Mouse (Mus musculus) CH12.LX (cell line): Measurements from ENCODE around the gene Dcaf8.

Source experiments
- CTCF ChIP-seq, 2 experiments: IDR thresholded peaks in 1 of 2; conservative IDR thresholded peaks in 1 of 2; 2 replicates each; pipeline ENCODE4 v1.5.1; 2011 to 2012; ENCODE audit warnings: low read depth in 2 of 2, low read length in 2 of 2, improper control_type of control experiment in 1 of 2, inconsistent platforms in 1 of 2, mild to moderate bottlenecking in 1 of 2, moderate library complexity in 1 of 2
- E2F4 ChIP-seq: IDR thresholded peaks from 2 replicates; pipeline ENCODE4 v1.6.1; 2011; ENCODE audit warnings: low read depth, low read length, improper control_type of control experiment; ENCODE audit not compliant: insufficient replicate concordance
- IRF4 ChIP-seq: IDR thresholded peaks from 2 replicates; pipeline ENCODE4 v1.6.1; 2014; ENCODE audit warnings: low read depth, mild to moderate bottlenecking, inconsistent platforms, low read length, improper control_type of control experiment
- JUN ChIP-seq: IDR thresholded peaks from 2 replicates; pipeline ENCODE4 v1.6.1; 2011; ENCODE audit warnings: low read depth, mild to moderate bottlenecking, low read length, improper control_type of control experiment, moderate library complexity; ENCODE audit not compliant: insufficient read depth
- MAFK ChIP-seq: IDR thresholded peaks from 2 replicates; pipeline ENCODE4 v1.6.1; 2011; ENCODE audit warnings: low read length, improper control_type of control experiment; ENCODE audit not compliant: insufficient replicate concordance
- POLR2A ChIP-seq: IDR thresholded peaks from 2 replicates; pipeline ENCODE4 v1.6.1; 2011; ENCODE audit warnings: low read depth, mild to moderate bottlenecking, improper control_type of control experiment, low read length

DNA sequence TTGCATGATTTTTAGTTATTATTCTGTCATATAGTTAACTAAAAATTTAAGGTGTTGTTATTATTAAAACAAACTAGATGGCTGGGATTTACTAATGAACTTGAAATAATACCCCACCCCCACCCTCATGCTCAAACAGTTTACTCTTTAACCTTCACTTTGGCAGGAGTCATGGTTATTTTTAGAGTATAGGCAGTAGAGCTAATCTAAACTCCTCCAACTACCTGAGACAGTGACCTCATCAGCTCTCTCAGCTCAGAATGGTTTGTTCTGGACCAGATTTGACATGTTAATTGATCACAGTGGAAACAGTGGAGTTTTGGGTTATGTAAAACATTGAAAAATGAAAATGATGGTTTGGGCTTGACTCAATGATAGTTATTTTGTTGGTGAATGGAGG lies 12.6 kb downstream of the Dcaf8 start:
- no peak for TF ChIP-seq CTCF (conservative IDR thresholded peaks at IDR 0.05 in 1 of 2, IDR thresholded peaks at IDR 0.05 in 1 of 2; ENCODE audit: low read depth in 2 of 2, low read length in 2 of 2)
- no peak for TF ChIP-seq IRF4
- no peak for TF ChIP-seq POLR2A
- TF ChIP-seq E2F4 = no peak
- no peak for TF ChIP-seq MAFK
- no peak for TF ChIP-seq JUN
